Mouse (Mus musculus) embryonic facial prominence, embryonic 11.5 days (tissue): Measurements from ENCODE around the gene Gabbr2. TPM values are rescaled to one million over a fixed set of nuclear protein-coding genes. Genes with fewer than 3 reads are reported as not detected.

Source experiments
- ATAC-seq: fragments of 200-750 bp; cut with Nextera tagmentation; replicated peaks from 2 replicates; pipeline ENCODE4 v1.8.0; 2017; ENCODE audit warnings: low read depth; ENCODE audit not compliant: insufficient number of reproducible peaks, low FRiP score, low TSS enrichment
- DNase-seq: peaks from one replicate; pipeline ENCODE4 v3.0.0-alpha.2; 2015; ENCODE audit warnings: low spot score
- H3K27ac ChIP-seq: fragments of 300-500 bp; sonication (generic); replicated peaks from 2 replicates; pipeline ENCODE4 v1.5.1; 2014; ENCODE audit warnings: mild to moderate bottlenecking, low read depth, low read length, control low read depth
- H3K27me3 ChIP-seq: fragments of 300-500 bp; sonication (generic); 2 replicates; pipeline ENCODE4 v1.6.1; 2014; ENCODE audit warnings: mild to moderate bottlenecking, low read length, moderate library complexity, mixed read lengths; ENCODE audit not compliant: control insufficient read depth, insufficient read depth
- H3K36me3 ChIP-seq: fragments of 300-500 bp; sonication (generic); replicated peaks from 2 replicates; pipeline ENCODE4 v1.6.1; 2014; ENCODE audit warnings: low read depth, mild to moderate bottlenecking, low read length, moderate library complexity, mixed read lengths; ENCODE audit not compliant: control insufficient read depth, insufficient read depth
- H3K4me1 ChIP-seq: fragments of 300-500 bp; sonication (generic); 2 replicates; pipeline ENCODE4 v1.6.1; 2014; ENCODE audit warnings: low read length, mixed read lengths; ENCODE audit not compliant: control insufficient read depth, insufficient read depth
- H3K4me2 ChIP-seq: fragments of 300-500 bp; sonication (generic); 2 replicates; pipeline ENCODE4 v1.6.1; 2014; ENCODE audit warnings: low read depth, mild to moderate bottlenecking, control low read depth, low read length, moderate library complexity
- H3K4me3 ChIP-seq: fragments of 300-500 bp; sonication (generic); 2 replicates; pipeline ENCODE4 v1.5.1; 2014; ENCODE audit warnings: low read depth, low read length, control low read depth
- H3K9ac ChIP-seq: fragments of 300-500 bp; sonication (generic); replicated peaks from 2 replicates; pipeline ENCODE4 v1.6.1; 2014; ENCODE audit warnings: mild to moderate bottlenecking, control low read depth, low read length
- H3K9me3 ChIP-seq: fragments of 300-500 bp; sonication (generic); replicated peaks from 2 replicates; pipeline ENCODE4 v1.6.1; 2016; ENCODE audit warnings: mild to moderate bottlenecking, low read length, inconsistent platforms, mixed read lengths; ENCODE audit not compliant: control insufficient read depth
- WGBS: fragments of 180-500 bp; shearing (Covaris S2); extraction: QIAGEN DNeasy Blood & Tissue Kit; methylation state at CpG from one replicate; pipeline ENCODE4 v1.1.7; 2014; 5-methylcytosine and 5-hydroxymethylcytosine counted together
- polyA plus RNA-seq: library from polyadenylated mRNA; unstranded; fragments of >200 nt; fragmentation: Nextera tagmentation; extraction: Ambion mirVana; gene quantifications from 2 replicates; pipeline ENCODE4 v1.2.1, GENCODE M21; 2014

Gabbr2 gene
- polyA plus RNA-seq, 1 experiment from 2014 or later, result 0.25 TPM

- Histone ChIP-seq H3K4me1 (no peaks in the 10 kb centered on the region), H3K27me3 (no peaks in the 10 kb centered on the region), H3K27ac (no peak overlapping the region), H3K9me3 (no peaks in the 10 kb centered on the region), H3K4me2 (no peak overlapping the region), H3K36me3 (no peaks in the 10 kb centered on the region), H3K4me3 (no peak overlapping the region), H3K9ac (no peak overlapping the region)
- ATAC-seq (no peak), DNase-seq (no peak)
- WGBS, result 77% methylated on average over 5 of the region's 5 CpGs
These were observed 8.8 kb downstream of the Gabbr2 start for GRCm38 (mm10) chr4:46982912-46983311.

- ATAC-seq (no peak), DNase-seq (no peak)
- Histone ChIP-seq H3K36me3 (no peaks in the 10 kb centered on the region), H3K9ac (no peak overlapping the region), H3K4me1 (no peaks in the 10 kb centered on the region), H3K27ac (no peak overlapping the region), H3K4me3 (no peak overlapping the region), H3K27me3 (no peaks in the 10 kb centered on the region), H3K9me3 (no peaks in the 10 kb centered on the region), H3K4me2 (no peak overlapping the region)
- WGBS, result 87% methylated on average over 4 of the region's 4 CpGs
These were observed 9.6 kb downstream of the Gabbr2 start for GRCm38 (mm10) chr4:46982094-46982493.

GRCm38 (mm10) chr4:46978371-46978770 is 13.3 kb downstream of the Gabbr2 start:
- no peak overlapping the region for H3K9ac ChIP-seq
- no peaks in the 10 kb centered on the region for H3K9me3 ChIP-seq
- no peaks in the 10 kb centered on the region for H3K36me3 ChIP-seq
- no peak for DNase-seq
- H3K4me3 ChIP-seq, result no peak overlapping the region
- no peak overlapping the region for H3K27ac ChIP-seq
- no peaks in the 10 kb centered on the region for H3K4me1 ChIP-seq
- H3K27me3 ChIP-seq, result no peaks in the 10 kb centered on the region
- 79% methylated on average over 6 of the region's 6 CpGs for WGBS
- ATAC-seq, result no peak
- no peak overlapping the region for H3K4me2 ChIP-seq

GRCm38 (mm10) chr4:46977161-46977560 is 14.5 kb downstream of the Gabbr2 start:
- Histone ChIP-seq H3K27ac (no peak overlapping the region), H3K9me3 (no peaks in the 10 kb centered on the region), H3K36me3 (no peaks in the 10 kb centered on the region), H3K4me2 (no peak overlapping the region), H3K27me3 (no peaks in the 10 kb centered on the region), H3K4me3 (no peak overlapping the region), H3K9ac (no peak overlapping the region), H3K4me1 (no peaks in the 10 kb centered on the region)
- ATAC-seq (no peak), DNase-seq (no peak)
- 88% methylated on average over 7 of the region's 7 CpGs for WGBS

- DNase-seq (no peak), ATAC-seq (no peak)
- 73% methylated on average over 11 of the region's 11 CpGs for WGBS
- no peaks in the 10 kb centered on the region for H3K27me3 ChIP-seq
- H3K4me3 ChIP-seq, result no peak overlapping the region
- H3K4me2 ChIP-seq, result no peak overlapping the region
- no peaks in the 10 kb centered on the region for H3K4me1 ChIP-seq
- H3K36me3 ChIP-seq, result no peaks in the 10 kb centered on the region
- H3K9me3 ChIP-seq, result no peaks in the 10 kb centered on the region
- H3K27ac ChIP-seq, result no peak overlapping the region
- H3K9ac ChIP-seq, result no peak overlapping the region
These were observed 15.0 kb downstream of the Gabbr2 start for GRCm38 (mm10) chr4:46976671-46977071.

GRCm38 (mm10) chr4:46973322-46973721 is 18.4 kb downstream of the Gabbr2 start:
- 82% methylated on average over 10 of the region's 10 CpGs for WGBS
- Histone ChIP-seq H3K27ac (no peak overlapping the region), H3K9ac (no peak overlapping the region), H3K27me3 (no peaks in the 10 kb centered on the region), H3K9me3 (no peaks in the 10 kb centered on the region), H3K4me1 (no peaks in the 10 kb centered on the region), H3K4me3 (no peak overlapping the region), H3K36me3 (no peaks in the 10 kb centered on the region), H3K4me2 (no peak overlapping the region)
- ATAC-seq (no peak), DNase-seq (no peak)

- Histone ChIP-seq H3K36me3 (no peaks in the 10 kb centered on the region), H3K27me3 (no peaks in the 10 kb centered on the region), H3K9ac (no peak overlapping the region), H3K4me1 (no peaks in the 10 kb centered on the region), H3K4me2 (no peak overlapping the region), H3K4me3 (no peak overlapping the region), H3K27ac (no peak overlapping the region), H3K9me3 (no peaks in the 10 kb centered on the region)
- no peak for ATAC-seq
- 86% methylated on average over 10 of the region's 10 CpGs for WGBS
- DNase-seq, result no peak
These were observed 23.7 kb downstream of the Gabbr2 start for GRCm38 (mm10) chr4:46967981-46968380.

- ATAC-seq (no peak), DNase-seq (no peak)
- Histone ChIP-seq H3K4me3 (no peak overlapping the region), H3K27me3 (no peaks in the 10 kb centered on the region), H3K9ac (no peak overlapping the region), H3K36me3 (no peaks in the 10 kb centered on the region), H3K4me2 (no peak overlapping the region), H3K27ac (no peak overlapping the region), H3K4me1 (no peaks in the 10 kb centered on the region), H3K9me3 (no peaks in the 10 kb centered on the region)
These were observed 25.1 kb downstream of the Gabbr2 start for GRCm38 (mm10) chr4:46966551-46966950.
